Mouse (Mus musculus): Measurements from ENCODE around the gene Mrpl18. TPM values are rescaled to one million over a fixed set of nuclear protein-coding genes. Genes with fewer than 3 reads are reported as not detected.
"Not testable (repeated sequence)": the region's sequence is repeated elsewhere in the genome, so short reads cannot be mapped to it uniquely, and the experiment has no call there.

The Mrpl18 gene
- polyA plus RNA-seq, 1 experiment, result 55.8 TPM

GRCm38 (mm10) chr17:12910391-12910790, 5.8 kb downstream of the Mrpl18 start:
- no peak for DNase-seq (ENCODE audit: extremely low spot score in 1 of 2, low spot score in 1 of 2)

GRCm38 (mm10) chr17:12909361-12910280, 6.5 kb downstream of the Mrpl18 start, which contains the start of gene Pnldc1:
Gene Pnldc1, minus strand, starts transcription at chr17:12910230.
- DNase-seq (ENCODE audit: extremely low spot score in 1 of 2, low spot score in 1 of 2), result no peak

DNA sequence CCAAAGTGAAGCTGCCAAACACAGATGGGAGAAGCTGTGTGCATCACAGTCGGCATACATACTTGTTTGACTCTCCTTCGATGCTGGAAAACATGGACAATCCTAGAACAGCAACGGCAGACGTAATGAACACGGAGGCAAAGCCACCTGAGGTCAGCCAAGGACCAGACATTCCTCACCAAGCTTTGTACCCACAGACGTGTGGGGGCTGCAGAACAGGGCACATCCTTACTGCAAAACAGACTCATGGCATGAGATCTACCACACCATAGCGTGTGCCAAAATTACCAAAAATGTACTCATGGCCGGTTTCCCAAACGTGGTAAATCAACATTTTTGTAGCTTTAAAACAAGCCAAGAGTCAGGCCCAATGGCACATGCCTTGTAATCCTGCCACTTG, 9.7 kb downstream of the Mrpl18 start:
- peak; percentile 15 to 27 for DNase-seq (ENCODE audit: extremely low spot score in 1 of 2, low spot score in 1 of 2)

- no peak for DNase-seq (ENCODE audit: extremely low spot score in 1 of 2, low spot score in 1 of 2)
These were observed 10.3 kb downstream of the Mrpl18 start for GRCm38 (mm10) chr17:12905810-12906209.

GRCm38 (mm10) chr17:12904349-12904748, 11.8 kb downstream of the Mrpl18 start:
- no peak for DNase-seq (ENCODE audit: extremely low spot score in 1 of 2, low spot score in 1 of 2)

- DNase-seq (ENCODE audit: extremely low spot score in 1 of 2, low spot score in 1 of 2), result no peak
These were observed 12.5 kb downstream of the Mrpl18 start for GRCm38 (mm10) chr17:12903372-12904333.

- no peak for DNase-seq (ENCODE audit: extremely low spot score in 1 of 2, low spot score in 1 of 2)
These were observed 13.9 kb downstream of the Mrpl18 start for GRCm38 (mm10) chr17:12902291-12902690.

DNA sequence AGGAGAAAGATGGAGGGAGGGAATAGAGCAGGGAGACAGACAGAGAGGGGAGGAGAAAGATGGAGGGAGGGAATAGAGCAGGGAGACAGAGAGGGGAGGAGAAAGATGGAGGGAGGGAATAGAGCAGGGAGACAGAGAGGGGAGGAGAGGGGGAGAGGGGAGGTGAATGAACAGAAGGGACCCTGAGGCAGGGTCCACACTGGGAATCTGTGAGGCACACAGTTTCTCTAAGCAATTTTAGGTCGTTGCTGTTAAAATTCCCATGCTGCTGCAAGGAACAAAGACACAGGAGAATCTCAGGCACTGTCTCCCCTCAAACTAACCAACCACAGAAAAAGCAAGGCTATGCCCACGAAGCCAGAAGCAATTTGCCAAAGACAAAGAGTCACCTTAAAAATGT, 17.5 kb downstream of the Mrpl18 start:
- DNase-seq (ENCODE audit: extremely low spot score in 1 of 2, low spot score in 1 of 2), result not testable (repeated sequence)

DNA sequence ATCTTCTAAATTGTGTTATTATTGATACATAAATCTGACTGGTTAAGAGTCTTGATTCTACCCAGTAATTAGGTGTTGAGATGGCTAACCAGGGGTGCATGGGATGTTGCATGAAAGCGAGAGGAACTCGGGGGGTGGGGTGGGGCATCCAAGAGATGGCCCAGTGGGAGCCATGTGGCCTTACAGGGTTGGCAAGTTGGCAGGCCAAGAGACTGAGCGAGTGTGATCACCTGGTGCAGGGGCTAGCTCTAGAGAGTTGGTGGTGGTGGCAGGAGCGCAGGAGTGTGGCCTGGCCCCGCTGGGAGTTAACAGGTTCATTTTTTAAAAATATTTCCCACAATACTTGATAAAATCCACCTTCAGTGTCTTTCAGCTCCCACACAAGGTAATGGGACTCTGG, 18.5 kb downstream of the Mrpl18 start:
- DNase-seq (ENCODE audit: extremely low spot score in 1 of 2, low spot score in 1 of 2), result no peak

GRCm38 (mm10) chr17:12892033-12892432, 24.1 kb downstream of the Mrpl18 start:
- no peak for DNase-seq (ENCODE audit: extremely low spot score in 1 of 2, low spot score in 1 of 2)

- DNase-seq (ENCODE audit: extremely low spot score in 1 of 2, low spot score in 1 of 2), result no peak
These were observed 25.1 kb downstream of the Mrpl18 start for GRCm38 (mm10) chr17:12891054-12891453.

- DNase-seq (ENCODE audit: extremely low spot score in 1 of 2, low spot score in 1 of 2), result no peak
These were observed 28.9 kb downstream of the Mrpl18 start for GRCm38 (mm10) chr17:12887021-12887775.

DNA sequence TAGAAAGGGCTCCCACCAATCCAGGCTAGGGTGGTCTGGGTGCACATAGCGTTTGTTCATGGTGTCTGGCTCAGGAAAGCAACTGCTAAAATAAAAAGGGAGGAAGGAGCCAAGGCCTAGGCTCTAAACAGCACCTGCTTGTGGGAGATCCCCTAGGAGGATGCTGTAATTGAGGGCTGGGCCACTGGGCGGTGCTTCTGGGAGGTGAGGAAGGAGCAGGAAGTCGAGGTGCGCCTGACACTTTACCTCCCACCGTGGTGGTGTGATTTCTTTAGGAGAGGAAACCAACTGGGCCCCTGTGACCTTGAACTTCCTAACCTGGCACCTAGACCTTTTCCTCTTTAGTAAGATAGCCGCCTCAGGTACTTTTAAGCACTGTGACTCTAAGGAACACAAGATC, 29.5 kb downstream of the Mrpl18 start:
- no peak for DNase-seq (ENCODE audit: extremely low spot score in 1 of 2, low spot score in 1 of 2)

GRCm38 (mm10) chr17:12881216-12881615, 34.9 kb downstream of the Mrpl18 start:
- DNase-seq (ENCODE audit: extremely low spot score in 1 of 2, low spot score in 1 of 2), result no peak

DNA sequence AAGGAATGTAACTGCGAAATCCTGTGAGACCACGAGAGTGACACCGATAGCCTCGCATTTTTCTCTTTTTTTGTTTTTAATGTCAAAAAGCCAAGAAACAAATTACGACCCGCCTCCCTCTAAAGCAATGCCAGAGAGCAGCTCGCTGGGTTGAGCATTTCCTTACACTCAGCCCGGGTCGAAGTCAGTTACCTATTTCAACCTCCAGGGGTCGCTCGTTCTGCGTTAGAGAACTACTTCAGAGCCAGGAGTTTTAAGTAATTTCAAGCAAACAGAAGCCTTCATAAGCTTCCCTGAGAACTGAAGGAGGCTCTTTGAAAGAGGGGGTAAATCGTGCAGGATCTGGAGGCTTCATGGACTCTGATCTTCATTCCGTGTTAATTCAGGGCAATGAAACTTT, 36.0 kb downstream of the Mrpl18 start:
- DNase-seq (ENCODE audit: extremely low spot score in 1 of 2, low spot score in 1 of 2), result peak; percentile 69 to 96

DNA sequence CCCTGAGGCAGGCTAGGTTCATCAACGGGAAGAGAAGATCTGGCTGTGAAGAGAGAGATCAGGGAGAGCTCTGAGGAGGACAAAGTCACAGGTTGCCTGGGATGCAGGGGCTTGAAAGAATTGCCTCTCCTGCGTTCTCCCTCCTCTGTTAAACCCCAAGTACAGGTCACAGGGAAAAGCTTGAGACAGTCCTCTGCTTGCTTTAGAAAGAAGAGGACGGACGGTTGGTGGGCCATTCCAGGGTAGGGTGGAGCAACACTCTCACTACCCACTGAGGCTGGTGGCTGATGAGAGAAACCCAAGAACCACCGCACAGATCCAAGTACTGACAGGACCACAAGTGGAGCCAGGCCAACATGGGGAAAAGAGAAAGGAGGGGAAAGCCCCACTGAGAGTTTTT, 40.4 kb downstream of the Mrpl18 start, which contains the start of gene Mrgprh:
TSS of gene Mrgprh (plus strand) at position 301 of the 400 bp plus-strand sequence.
- DNase-seq (ENCODE audit: extremely low spot score in 1 of 2, low spot score in 1 of 2), result no peak

- peak; percentile 52 to 68 for DNase-seq (ENCODE audit: extremely low spot score in 1 of 2, low spot score in 1 of 2)
These were observed 43.7 kb downstream of the Mrpl18 start for GRCm38 (mm10) chr17:12872275-12873028.

DNA sequence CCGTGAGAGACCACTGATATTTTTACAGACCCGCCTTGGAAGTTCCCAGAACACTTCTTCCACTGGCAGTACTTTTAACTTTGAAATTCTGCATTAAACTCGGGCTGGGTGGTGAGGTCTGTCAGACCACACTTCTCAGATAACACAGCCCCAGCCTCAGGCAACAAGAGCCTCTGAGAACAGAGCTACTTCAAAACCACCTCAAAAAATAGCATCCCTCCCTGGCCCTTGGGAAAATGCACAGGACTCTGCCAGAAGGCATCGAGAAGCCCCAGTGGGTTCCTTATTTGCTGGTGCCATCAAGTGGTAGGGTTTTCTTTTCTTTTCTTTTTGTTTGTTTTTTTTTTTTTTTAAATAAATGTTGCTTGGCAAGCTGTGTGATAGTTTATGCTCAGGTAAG, 47.5 kb downstream of the Mrpl18 start:
- no peak for DNase-seq (ENCODE audit: extremely low spot score in 1 of 2, low spot score in 1 of 2)

- DNase-seq (ENCODE audit: extremely low spot score in 1 of 2, low spot score in 1 of 2), result no peak
These were observed 48.1 kb downstream of the Mrpl18 start, which contains the start of gene Mas1 for GRCm38 (mm10) chr17:12868043-12868442. Gene Mas1, minus strand, starts transcription at chr17:12868143.

Measured in frontal cortex, adult 2 months (tissue).